In the genomic region with DNA sequence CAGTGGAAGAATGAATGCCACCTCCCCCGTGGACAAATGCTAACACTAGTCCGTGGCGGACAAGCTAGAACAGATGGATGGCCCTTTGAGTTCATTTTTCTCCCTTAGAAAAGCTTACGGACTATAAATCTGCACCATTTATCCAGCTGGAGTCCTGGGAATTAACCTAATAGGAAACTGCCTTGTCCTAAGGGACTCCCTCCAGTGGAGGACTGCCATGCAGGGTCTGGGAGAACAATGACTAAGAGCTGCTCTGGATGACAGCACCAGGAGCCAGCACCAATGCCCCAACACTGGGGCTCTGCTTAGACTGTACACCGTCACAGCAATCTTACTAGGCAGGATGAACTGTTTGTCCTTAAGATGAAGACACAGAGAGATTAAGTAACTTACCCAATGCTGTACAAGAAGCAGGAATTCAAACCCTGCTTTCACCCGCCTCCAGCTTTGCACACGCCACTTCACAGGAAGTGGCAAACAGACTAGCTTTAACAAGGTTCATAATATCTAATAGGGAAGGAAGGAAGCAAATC, we compare ENCODE assay signal across 12 mouse cellular contexts. TPM values are rescaled to one million over a fixed set of nuclear protein-coding genes. Genes with fewer than 3 reads are reported as not detected.
DNase-seq lines count a peak whose midpoint lies in the region; TF ChIP-seq lines count a peak whose summit lies in the region.
"Had no signal": no experiment of that assay in that cellular context is flagged by ENCODE, and none has a peak within 500 bp of the region (broad histone marks: within the 10 kb centered on the region; RNA-seq: fewer than 3 reads in every experiment).

No protein-coding gene starts in this region.

- no peak for TF ChIP-seq POLR2A in spleen, adult 2 months (IDR thresholded peaks at IDR 0.05; ENCODE audit: low read depth, low read length)

- H3K36me3 ChIP-seq in spleen, adult 2 months (ENCODE audit: control insufficient read depth, insufficient read depth, low read length), result no peaks in the 10 kb centered on the region
- H3K36me3 ChIP-seq: embryonic facial prominence, embryonic 13.5 days; hindbrain, embryonic 12.5 days had no signal

- peaks cover 12% of the 10 kb centered on the region; the same call in 1 of the 2 replicates for H3K4me1 ChIP-seq in spleen, adult 2 months (ENCODE audit: control insufficient read depth, insufficient read depth, insufficient read length)

- no peak overlapping the region for H3K4me3 ChIP-seq in spleen, adult 2 months (ENCODE audit: extremely low read depth, insufficient read depth, insufficient read length)
- H3K4me3 ChIP-seq: embryonic facial prominence, embryonic 13.5 days; hindbrain, embryonic 12.5 days; left cerebral cortex, adult 2 months had no signal

- no peaks in the 10 kb centered on the region for H3K27me3 ChIP-seq in spleen, adult 2 months (ENCODE audit: control insufficient read depth, insufficient read depth, low read length)
- H3K27me3 ChIP-seq: embryonic facial prominence, embryonic 13.5 days; hindbrain, embryonic 12.5 days had no signal

- WGBS in spleen, adult 2 months, result 67% methylated on average over 7 of the region's 7 CpGs

- TF ChIP-seq CTCF in spleen, adult 2 months (IDR thresholded peaks at IDR 0.05; ENCODE audit: extremely low read depth, insufficient read depth, insufficient read length, insufficient replicate concordance), result no peak

- H3K27ac ChIP-seq in spleen, adult 2 months (ENCODE audit: insufficient read depth, low read length), result peak overlapping the region; percentile 81
- H3K27ac ChIP-seq: embryonic facial prominence, embryonic 13.5 days; hindbrain, embryonic 12.5 days had no signal

- peak; percentile 31 for DNase-seq in embryo, embryonic 11 days
- no peak for DNase-seq in embryo, embryonic 9.5 days (ENCODE audit: extremely low spot score)
- DNase-seq in spleen, adult 2 months (ENCODE audit: low read depth in 1 of 2, low spot score in 2 of 2), result peak; percentile 30 to 32
- DNase-seq in spleen, postnatal 14 days (ENCODE audit: low spot score in 2 of 2), result no peak
- peak; percentile 73 for DNase-seq in mesoderm, embryonic 11.5 days (ENCODE audit: low read depth, low spot score)
- peak; percentile 47 for DNase-seq in thymus, postnatal 4 days
- no peak for DNase-seq in natural killer cell, adult 2 months (ENCODE audit: low spot score in 2 of 2)
- no peak for DNase-seq in spleen, adult 18-20 months
- DNase-seq: right cerebral cortex, adult 18-20 months had no signal

RNA-seq across cellular contexts. Expression of gene Ttc39b, which starts 9.7 kb away (rescaled TPM):
- polyA plus RNA-seq in spleen, adult 2 months (2012; rRNA removed), result 4.0 and 4.1 TPM in 2 replicates

Comparison
In these comparisons a context has a peak if more than half of its experiments do, and no peak if none do; other contexts are left out.
1. DNase-seq: peak in embryo, embryonic 11 days (single experiment), spleen, adult 2 months (2 of 2), mesoderm, embryonic 11.5 days (single experiment) and thymus, postnatal 4 days (single experiment); none in embryo, embryonic 9.5 days (single experiment), spleen, postnatal 14 days (0 of 2), natural killer cell, adult 2 months (0 of 2) and spleen, adult 18-20 months (0 of 2).